Mouse (Mus musculus) liver, embryonic 11.5 days (tissue): ENCODE data around the gene Chgb. TPM values are rescaled to one million over a fixed set of nuclear protein-coding genes. Genes with fewer than 3 reads are reported as not detected.

Experiments used
- ATAC-seq: fragments of 200-750 bp; cut with Nextera tagmentation; replicated peaks from 2 replicates; pipeline ENCODE4 v1.8.0; 2017; ENCODE audit warnings: moderate number of reproducible peaks, mild to moderate bottlenecking, moderate TSS enrichment, moderate library complexity; ENCODE audit not compliant: low FRiP score
- DNase-seq: peaks from one replicate; pipeline ENCODE4 v3.0.0-alpha.2; 2017; ENCODE audit warnings: low spot score
- H3K27ac ChIP-seq: fragments of 300-500 bp; sonication (generic); 2 replicates; pipeline ENCODE4 v1.5.1; 2014; ENCODE audit warnings: mild to moderate bottlenecking, low read depth, low read length, control low read depth
- H3K27me3 ChIP-seq: fragments of 300-500 bp; sonication (generic); replicated peaks from 2 replicates; pipeline ENCODE4 v1.6.1; 2014; ENCODE audit warnings: low read length, mixed read lengths; ENCODE audit not compliant: control insufficient read depth, insufficient read depth
- H3K36me3 ChIP-seq: fragments of 300-500 bp; sonication (generic); 2 replicates; pipeline ENCODE4 v1.6.1; 2014; ENCODE audit warnings: mild to moderate bottlenecking, low read length, moderate library complexity, mixed read lengths; ENCODE audit not compliant: control insufficient read depth, insufficient read depth
- H3K4me1 ChIP-seq: fragments of 300-500 bp; sonication (generic); replicated peaks from 2 replicates; pipeline ENCODE4 v1.6.1; 2014; ENCODE audit warnings: low read length, mixed read lengths; ENCODE audit not compliant: control insufficient read depth, insufficient read depth
- H3K4me2 ChIP-seq: fragments of 300-500 bp; sonication (generic); 2 replicates; pipeline ENCODE4 v1.6.1; 2014; ENCODE audit warnings: mild to moderate bottlenecking, control low read depth, moderate library complexity
- H3K4me3 ChIP-seq: fragments of 300-500 bp; sonication (generic); 2 replicates; pipeline ENCODE4 v1.5.1; 2014; ENCODE audit warnings: low read depth, low read length, control low read depth
- H3K9ac ChIP-seq: fragments of 300-500 bp; sonication (generic); 2 replicates; pipeline ENCODE4 v1.6.1; 2014; ENCODE audit warnings: low read depth, low read length, control low read depth
- H3K9me3 ChIP-seq: fragments of 300-500 bp; sonication (generic); 2 replicates; pipeline ENCODE4 v1.6.1; 2016; ENCODE audit warnings: low read length, inconsistent platforms, mixed read lengths; ENCODE audit not compliant: control insufficient read depth
- WGBS: fragments of 180-500 bp; shearing (Covaris S2); extraction: QIAGEN DNeasy Blood & Tissue Kit; methylation state at CpG from one replicate; pipeline ENCODE4 v1.1.7; 2014; 5-methylcytosine and 5-hydroxymethylcytosine counted together
- polyA plus RNA-seq: library from polyadenylated mRNA; unstranded; fragments of >200 nt; fragmentation: Nextera tagmentation; extraction: Ambion mirVana; gene quantifications from 2 replicates; pipeline ENCODE4 v1.2.1, GENCODE M21; 2014

The Chgb gene
- 0.10 and 0.34 TPM in 2 replicates for polyA plus RNA-seq

- no peak for ATAC-seq
- Histone ChIP-seq H3K4me1 (0 out of 2 replicates have a peak, but pooled peaks cover 3% of the 10 kb centered on the region), H3K36me3 (no peaks in the 10 kb centered on the region), H3K9ac (no peak within 1 kb of the TSS), H3K4me2 (peak within 1 kb of the TSS; percentile 76), H3K4me3 (peak within 1 kb of the TSS; percentile 37), H3K27ac (no peak within 1 kb of the TSS), H3K27me3 (peaks cover 7% of the 10 kb centered on the region), H3K9me3 (no peaks in the 10 kb centered on the region)
- DNase-seq = no peak
- 19% methylated on average over 4 of the region's 4 CpGs for WGBS
Measured at GRCm38 (mm10) chr2:132780978-132781377, at the start of gene Chgb. Gene Chgb, plus strand, starts transcription at chr2:132781278.

DNA sequence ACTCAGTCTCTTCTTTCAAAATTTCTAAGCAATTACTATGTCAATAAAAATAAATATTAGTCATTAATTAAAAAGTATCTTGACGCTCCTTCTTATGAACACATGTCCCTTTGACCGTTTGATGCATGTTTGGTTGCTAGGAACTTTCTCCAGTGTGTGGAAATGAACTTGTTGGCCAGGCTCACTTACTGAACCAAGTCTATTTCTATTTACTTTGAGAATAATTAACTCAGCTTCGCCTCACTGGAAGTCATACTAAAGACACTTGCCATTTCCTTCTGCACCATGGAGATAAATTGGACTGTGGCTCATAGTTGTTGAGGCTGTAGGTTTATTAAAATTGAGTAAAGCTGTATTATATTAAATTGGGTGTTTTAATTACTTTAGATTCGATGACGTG, 48.1 kb upstream of the Chgb start:
- Histone ChIP-seq H3K4me3 (no peak overlapping the region), H3K9ac (no peak overlapping the region), H3K27me3 (no peaks in the 10 kb centered on the region), H3K9me3 (no peaks in the 10 kb centered on the region), H3K4me1 (no peaks in the 10 kb centered on the region), H3K4me2 (no peak overlapping the region), H3K36me3 (no peaks in the 10 kb centered on the region), H3K27ac (no peak overlapping the region)
- no peak for ATAC-seq
- DNase-seq = no peak
- 85% methylated on average over 5 of the region's 5 CpGs for WGBS

GRCm38 (mm10) chr2:132733603-132734573, 47.2 kb upstream of the Chgb start:
- WGBS = 84% methylated on average over 10 of the region's 10 CpGs
- Histone ChIP-seq H3K27ac (no peak overlapping the region), H3K27me3 (no peaks in the 10 kb centered on the region), H3K4me1 (no peaks in the 10 kb centered on the region), H3K36me3 (no peaks in the 10 kb centered on the region), H3K4me3 (no peak overlapping the region), H3K4me2 (no peak overlapping the region), H3K9me3 (no peaks in the 10 kb centered on the region), H3K9ac (no peak overlapping the region)
- no peak for ATAC-seq
- DNase-seq = no peak

DNA sequence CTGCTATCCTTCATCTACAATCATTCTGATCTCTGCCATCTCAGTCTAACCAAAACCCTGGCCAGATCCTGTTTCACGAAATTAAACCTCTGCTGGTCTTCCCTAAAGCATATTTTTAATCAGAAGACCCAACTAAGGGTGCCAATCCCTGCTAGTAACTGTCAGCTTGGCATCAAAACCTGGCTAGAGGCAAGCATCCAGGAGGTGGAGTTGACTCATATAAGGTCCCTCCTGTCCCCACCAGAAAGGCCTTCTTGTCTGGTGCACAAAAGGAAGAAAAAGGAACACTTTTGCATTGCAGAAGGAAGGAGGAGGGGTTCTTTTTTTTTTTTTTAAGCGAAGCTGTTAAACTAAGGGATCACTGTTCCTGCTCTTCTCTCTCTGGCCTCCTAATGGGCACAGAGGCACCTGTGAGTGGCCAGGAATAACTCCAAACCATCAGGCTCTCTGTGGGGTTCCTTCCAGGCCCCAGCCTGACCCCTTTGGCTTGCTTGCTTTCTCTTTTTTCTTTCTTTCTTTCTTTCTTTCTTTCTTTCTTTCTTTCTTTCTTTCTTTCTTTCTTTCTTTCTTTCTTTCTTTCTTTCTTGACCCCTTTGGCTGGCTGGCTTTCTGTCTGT, 42.2 kb upstream of the Chgb start:
- WGBS = 52% methylated on average over 2 of the region's 2 CpGs
- Histone ChIP-seq H3K4me1 (no peaks in the 10 kb centered on the region), H3K27me3 (no peaks in the 10 kb centered on the region), H3K27ac (no peak overlapping the region), H3K4me2 (no peak overlapping the region), H3K36me3 (no peaks in the 10 kb centered on the region), H3K9me3 (no peaks in the 10 kb centered on the region), H3K9ac (no peak overlapping the region), H3K4me3 (no peak overlapping the region)
- no peak for DNase-seq
- ATAC-seq = no peak

GRCm38 (mm10) chr2:132741862-132742347, 39.2 kb upstream of the Chgb start:
- Histone ChIP-seq H3K9me3 (no peaks in the 10 kb centered on the region), H3K27ac (no peak overlapping the region), H3K27me3 (no peaks in the 10 kb centered on the region), H3K4me3 (no peak overlapping the region), H3K4me1 (no peaks in the 10 kb centered on the region), H3K4me2 (no peak overlapping the region), H3K9ac (no peak overlapping the region), H3K36me3 (no peaks in the 10 kb centered on the region)
- DNase-seq = no peak
- ATAC-seq = no peak
- WGBS = 73% methylated on average over 8 of the region's 8 CpGs

GRCm38 (mm10) chr2:132744866-132745265, 36.2 kb upstream of the Chgb start:
- no peak overlapping the region for H3K27ac ChIP-seq
- H3K27me3 ChIP-seq = no peaks in the 10 kb centered on the region
- H3K4me1 ChIP-seq = no peaks in the 10 kb centered on the region
- no peak overlapping the region for H3K4me3 ChIP-seq
- DNase-seq = no peak
- no peak overlapping the region for H3K9ac ChIP-seq
- no peaks in the 10 kb centered on the region for H3K36me3 ChIP-seq
- ATAC-seq = no peak
- no peaks in the 10 kb centered on the region for H3K9me3 ChIP-seq
- 86% methylated on average over 5 of the region's 5 CpGs for WGBS
- H3K4me2 ChIP-seq = no peak overlapping the region

DNA sequence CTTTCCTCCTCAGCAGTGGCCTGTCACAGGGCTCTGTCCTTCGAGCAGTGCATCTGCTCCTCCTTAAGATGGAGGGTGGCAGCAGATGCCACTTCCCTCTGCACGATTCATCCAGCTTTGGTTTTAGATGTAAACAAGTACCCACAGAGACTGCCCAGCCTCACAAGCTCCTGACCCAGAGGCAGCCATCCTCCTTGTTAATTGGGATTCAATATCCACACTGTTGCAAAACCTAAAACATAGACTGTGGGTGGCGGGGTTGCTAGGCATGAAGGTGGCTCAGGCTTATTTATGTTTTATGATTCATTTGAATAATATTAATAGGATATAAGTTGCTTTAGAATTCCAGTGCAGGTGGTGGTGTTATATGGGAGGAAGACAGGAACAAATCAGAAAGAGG, 35.0 kb upstream of the Chgb start:
- Histone ChIP-seq H3K9me3 (no peaks in the 10 kb centered on the region), H3K36me3 (no peaks in the 10 kb centered on the region), H3K27me3 (no peaks in the 10 kb centered on the region), H3K27ac (no peak overlapping the region), H3K9ac (no peak overlapping the region), H3K4me2 (no peak overlapping the region), H3K4me1 (no peaks in the 10 kb centered on the region), H3K4me3 (no peak overlapping the region)
- 78% methylated on average over 3 of the region's 3 CpGs for WGBS
- no peak for ATAC-seq
- no peak for DNase-seq

DNA sequence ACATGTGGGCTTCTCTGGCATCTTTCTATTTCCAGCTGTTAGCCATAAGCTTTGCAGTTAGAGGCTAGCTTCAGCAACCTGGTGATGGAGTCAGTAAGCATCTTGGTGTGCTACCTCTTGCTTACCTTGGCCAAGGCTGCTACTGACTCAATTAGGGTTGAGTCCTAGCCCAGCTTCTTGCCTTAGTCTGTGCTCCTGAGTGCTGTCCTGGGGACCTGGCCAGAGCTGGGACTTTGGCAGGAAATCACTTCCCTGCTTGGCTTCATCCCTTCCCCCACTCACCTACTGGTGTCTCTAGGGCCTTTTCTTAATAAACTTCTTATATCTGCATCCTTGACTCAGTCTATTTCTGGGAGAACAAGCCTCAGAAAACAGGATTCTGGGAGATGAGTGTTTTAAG, 30.4 kb upstream of the Chgb start:
- ATAC-seq (no peak), DNase-seq (no peak)
- Histone ChIP-seq H3K9ac (no peak overlapping the region), H3K4me3 (no peak overlapping the region), H3K4me1 (no peaks in the 10 kb centered on the region), H3K36me3 (no peaks in the 10 kb centered on the region), H3K4me2 (no peak overlapping the region), H3K27ac (no peak overlapping the region), H3K9me3 (no peaks in the 10 kb centered on the region), H3K27me3 (no peaks in the 10 kb centered on the region)
